Mouse (Mus musculus) testis, adult 2 months (tissue): ENCODE measurements around the gene Fabp1.

ENCODE experiments used
- CTCF ChIP-seq: fragments of 200-500 bp; IDR thresholded peaks from 2 replicates; pipeline ENCODE4 v1.5.1; 2012; ENCODE audit warnings: low read depth, mild to moderate bottlenecking, inconsistent platforms, low read length, moderate library complexity; ENCODE audit not compliant: control insufficient read depth, insufficient read depth, insufficient replicate concordance
- POLR2A ChIP-seq: fragments of 200-500 bp; IDR thresholded peaks from 2 replicates; pipeline ENCODE4 v1.6.1; 2012; ENCODE audit warnings: low read depth, mild to moderate bottlenecking, inconsistent platforms, low read length, moderate library complexity; ENCODE audit not compliant: control insufficient read depth

DNA sequence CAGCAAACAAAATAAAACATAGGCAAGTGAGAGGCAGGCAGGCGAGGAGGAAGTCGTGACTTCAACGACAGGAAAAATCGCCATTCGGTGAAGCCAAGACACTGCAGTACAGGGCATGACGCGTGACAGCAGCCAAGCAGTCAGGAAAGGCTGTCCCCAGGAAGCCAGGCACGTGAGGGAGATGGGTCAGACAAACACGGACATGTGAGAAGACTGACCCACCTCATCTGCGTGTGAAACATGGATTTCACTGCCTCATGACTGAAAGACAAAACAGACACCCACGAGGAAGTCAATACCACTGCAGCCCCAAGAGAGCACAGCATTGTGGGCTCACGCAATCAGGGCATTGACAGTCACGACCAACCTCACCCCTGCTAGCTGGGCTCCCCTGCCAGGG is 35.5 kb downstream of the Fabp1 start:
- TF ChIP-seq POLR2A, result no peak
- TF ChIP-seq CTCF, result no peak
